Mouse (Mus musculus): ENCODE data around the gene Rxra. TPM values are rescaled to one million over a fixed set of nuclear protein-coding genes. Genes with fewer than 3 reads are reported as not detected.

Gene Rxra
- polyA plus RNA-seq (2017; shearing (Covaris generic)): 10 to 100 TPM; 13.9 to 19.1 TPM

GRCm38 (mm10) chr2:27676106-27676477 lies at the start of gene Rxra:
Gene Rxra (plus strand): TSS chr2:27676440.

Other genes with a start within 250 kb of the Rxra start
- gene Vav2, start 249.4 kb upstream of the Rxra start, polyA plus RNA-seq (2017; shearing (Covaris generic)): 10 to 100 TPM in 1 of 2 experiments, 1 to 10 TPM in 1; 7.4 to 24.3 TPM
- under 1 TPM in 1 of 2 experiments, not detected in 1; 0.16 TPM for gene Brd3os, start 234.1 kb upstream of the Rxra start, polyA plus RNA-seq (2017; shearing (Covaris generic))
- gene Brd3, start 168.8 kb upstream of the Rxra start, polyA plus RNA-seq (2017; shearing (Covaris generic)): 10 to 100 TPM; 43.1 to 51.6 TPM
- gene Wdr5, start 161.3 kb upstream of the Rxra start, polyA plus RNA-seq (2017; shearing (Covaris generic)): 10 to 100 TPM; 31.5 to 43.8 TPM
- under 1 TPM; 0.02 to 0.18 TPM for gene Col5a1, start 210.0 kb downstream of the Rxra start, polyA plus RNA-seq (2017; shearing (Covaris generic))